Mouse (Mus musculus): Measurements from ENCODE around the gene Retn. TPM values are rescaled to one million over a fixed set of nuclear protein-coding genes. Genes with fewer than 3 reads are reported as not detected.

Retn gene
- polyA plus RNA-seq, 1 experiment: 591 TPM

- DNase-seq (ENCODE audit: low read depth): no peak
Measured at GRCm38 (mm10) chr8:3660889-3661288, 5.3 kb downstream of the Retn start.

- DNase-seq (ENCODE audit: low read depth): no peak
Measured at GRCm38 (mm10) chr8:3664405-3664804, 8.8 kb downstream of the Retn start.

DNA sequence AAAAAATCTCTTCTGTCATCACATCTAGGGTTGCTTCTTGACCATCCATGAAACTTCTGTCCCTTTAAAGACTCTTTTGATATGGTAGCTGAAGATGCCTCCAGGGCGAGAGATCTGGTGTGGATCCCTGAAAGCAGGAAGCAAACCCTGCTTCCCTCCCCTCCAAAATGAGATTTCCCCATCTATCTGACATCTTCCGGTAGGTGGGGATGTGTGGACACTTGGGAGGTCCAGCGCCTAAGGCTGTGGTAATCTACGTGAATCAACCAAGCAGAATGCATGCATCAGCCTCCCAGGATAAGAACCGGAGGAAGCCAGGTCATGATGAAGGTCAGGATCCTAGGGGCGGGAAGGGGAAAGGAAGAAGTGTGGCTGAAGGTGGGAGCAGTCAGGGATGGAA is 9.9 kb downstream of the Retn start, which contains the start of gene Mcemp1:
TSS of gene Mcemp1 (plus strand) at position 248 of the 400 bp plus-strand sequence.
- no peak for DNase-seq (ENCODE audit: low read depth)

DNA sequence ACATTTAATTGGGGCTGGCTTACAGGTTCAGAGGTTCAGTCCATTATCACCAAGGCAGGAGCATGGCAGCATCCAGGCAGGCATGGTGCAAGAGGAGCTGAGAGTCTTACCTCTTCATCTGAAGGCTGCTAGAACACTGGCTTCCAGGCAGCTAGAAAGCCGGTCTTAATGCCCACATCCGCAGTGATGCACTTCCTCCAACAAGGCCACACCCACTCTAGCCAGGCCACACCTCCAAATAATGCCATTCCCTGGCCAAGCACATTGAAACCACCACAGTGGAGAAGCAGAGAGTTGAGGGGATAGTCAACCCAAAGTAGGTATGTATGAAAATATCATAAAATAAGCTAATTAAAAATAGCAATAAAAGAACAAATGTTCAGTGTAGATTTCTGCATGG is 14.8 kb downstream of the Retn start:
- DNase-seq (ENCODE audit: low read depth): no peak

DNA sequence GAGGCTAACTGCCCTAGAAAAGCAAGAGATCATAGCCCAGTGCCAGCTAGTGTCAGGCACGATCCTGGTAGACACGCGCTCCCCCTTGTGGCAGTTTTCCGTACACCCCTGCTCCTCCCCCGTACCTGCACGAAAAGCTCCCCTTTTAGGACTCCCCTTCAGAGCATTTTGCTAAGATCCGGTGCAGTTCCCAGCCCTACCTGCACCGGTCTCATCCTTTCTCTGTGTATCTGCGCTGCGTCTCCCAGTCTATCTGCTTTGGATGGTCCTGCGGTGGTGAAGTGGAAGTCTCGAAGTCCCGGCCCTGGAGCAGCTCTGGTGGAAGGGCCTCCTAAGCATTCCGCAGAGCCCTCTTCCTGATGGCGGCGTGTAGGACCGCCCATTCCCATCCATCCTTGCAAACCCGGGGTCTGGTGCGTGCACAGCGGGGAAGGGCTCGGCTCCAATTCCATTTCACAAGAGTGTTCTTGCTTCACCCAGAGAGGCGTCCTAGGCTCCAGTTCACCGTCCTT is 16.5 kb downstream of the Retn start, which contains the start of gene Fcor:
TSS of gene Fcor (minus strand) at position 383 of the 512 bp plus-strand sequence.
- DNase-seq (ENCODE audit: low read depth): no peak

GRCm38 (mm10) chr8:3674671-3675070 is 19.1 kb downstream of the Retn start:
- DNase-seq (ENCODE audit: low read depth): no peak

- DNase-seq (ENCODE audit: low read depth): peak; percentile 23
Measured at GRCm38 (mm10) chr8:3676131-3676992, 20.8 kb downstream of the Retn start, which contains the start of gene Trappc5. Gene Trappc5 (plus strand): TSS chr8:3676299.

GRCm38 (mm10) chr8:3676993-3677579 is 21.5 kb downstream of the Retn start:
- DNase-seq (ENCODE audit: low read depth): no peak

GRCm38 (mm10) chr8:3678831-3679230 is 23.3 kb downstream of the Retn start:
- no peak for DNase-seq (ENCODE audit: low read depth)

DNA sequence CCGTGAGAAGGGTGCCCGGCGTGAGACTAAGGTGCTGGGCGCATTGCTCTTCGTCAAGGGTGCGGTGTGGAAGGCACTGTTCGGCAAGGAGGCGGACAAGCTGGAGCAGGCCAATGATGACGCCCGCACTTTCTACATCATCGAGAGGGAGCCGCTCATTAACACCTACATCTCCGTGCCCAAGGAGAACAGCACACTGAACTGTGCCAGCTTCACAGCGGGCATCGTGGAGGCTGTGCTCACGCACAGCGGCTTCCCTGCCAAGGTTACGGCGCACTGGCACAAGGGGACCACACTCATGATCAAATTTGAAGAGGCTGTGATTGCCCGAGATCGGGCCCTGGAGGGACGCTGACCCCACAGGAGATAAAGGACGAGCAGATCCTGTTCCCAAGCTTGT is 23.7 kb downstream of the Retn start:
- no peak for DNase-seq (ENCODE audit: low read depth)

DNA sequence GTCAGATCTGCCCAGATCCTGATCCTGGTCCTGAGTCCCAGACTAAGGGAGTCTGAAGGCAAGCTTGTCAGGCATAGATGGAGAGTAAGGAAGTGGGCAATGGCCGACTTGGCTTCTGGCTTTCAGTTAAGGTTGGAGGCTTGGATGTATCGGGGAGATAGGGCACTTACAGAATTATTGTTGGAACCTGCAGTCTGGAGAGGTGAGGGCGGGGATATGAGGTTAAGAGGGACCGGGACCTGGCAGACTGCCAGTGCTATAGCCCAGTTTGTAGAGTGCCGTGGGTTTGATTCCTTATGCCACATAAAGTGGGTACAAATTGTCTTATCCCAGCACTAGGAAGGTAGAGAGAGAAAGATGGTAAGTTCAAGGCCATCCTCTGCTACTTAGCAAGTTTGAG is 24.1 kb downstream of the Retn start:
- no peak for DNase-seq (ENCODE audit: low read depth)

- no peak for DNase-seq (ENCODE audit: low read depth)
Measured at GRCm38 (mm10) chr8:3682435-3682834, 26.9 kb downstream of the Retn start.

DNA sequence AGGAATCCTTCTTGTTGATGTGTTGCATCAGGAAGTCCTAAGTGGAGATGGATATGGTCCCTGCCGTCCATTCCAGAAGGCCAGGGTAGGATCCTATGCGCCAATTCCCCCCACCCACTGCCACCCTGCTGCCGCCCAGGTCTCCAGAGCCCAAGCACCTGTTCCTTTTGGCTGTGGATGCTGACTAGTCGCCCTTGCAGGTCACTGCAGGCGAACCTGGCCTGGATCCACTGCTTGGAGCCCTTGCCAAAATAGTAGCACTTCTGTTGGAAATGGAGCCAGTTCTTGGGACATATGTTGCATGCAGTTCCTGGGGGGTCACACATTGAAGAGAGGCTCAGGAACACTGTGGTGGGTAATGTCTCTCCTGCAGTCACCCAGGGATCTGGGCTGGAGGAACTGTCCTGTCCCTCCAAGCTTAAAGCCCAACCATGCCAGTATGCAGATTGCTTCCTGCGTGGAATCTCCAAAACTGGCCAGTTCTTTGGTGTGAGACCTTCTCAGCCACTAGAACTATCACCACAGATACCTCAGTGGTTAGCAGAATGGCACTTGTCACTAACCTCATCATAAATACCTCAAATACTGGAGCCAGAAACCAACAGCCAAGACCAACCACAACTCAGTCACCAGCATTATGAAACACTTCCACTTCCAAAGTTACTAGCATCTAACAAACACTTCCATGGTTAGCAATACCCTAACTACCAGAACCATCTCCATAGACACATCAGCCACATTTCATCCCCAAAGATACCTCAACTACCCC is 28.0 kb downstream of the Retn start:
- DNase-seq (ENCODE audit: low read depth): no peak

- no peak for DNase-seq (ENCODE audit: low read depth)
Measured at GRCm38 (mm10) chr8:3684530-3684929, 29.0 kb downstream of the Retn start.

GRCm38 (mm10) chr8:3685422-3685821 is 29.9 kb downstream of the Retn start:
- DNase-seq (ENCODE audit: low read depth): no peak

DNA sequence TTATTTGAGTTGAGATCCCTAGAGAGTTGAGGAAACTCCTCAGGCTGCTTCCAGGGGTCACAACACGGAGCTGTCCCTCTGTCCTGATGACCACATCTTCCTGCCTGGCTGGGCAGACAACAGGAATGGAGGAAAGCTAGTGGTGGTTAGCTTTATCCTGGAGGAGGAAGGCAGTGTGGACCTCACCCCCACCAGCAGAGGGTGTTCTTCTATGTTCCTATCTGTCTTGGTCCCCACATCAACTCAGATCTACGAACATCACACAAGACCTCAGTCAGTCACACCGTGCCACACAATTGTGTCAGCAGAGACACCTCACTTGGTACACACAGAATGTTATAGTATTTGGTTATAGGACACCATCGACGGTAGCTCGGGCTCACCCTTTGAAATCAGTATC is 32.0 kb downstream of the Retn start:
- no peak for DNase-seq (ENCODE audit: low read depth)

GRCm38 (mm10) chr8:3690774-3691173 is 35.2 kb downstream of the Retn start:
- no peak for DNase-seq (ENCODE audit: low read depth)

DNA sequence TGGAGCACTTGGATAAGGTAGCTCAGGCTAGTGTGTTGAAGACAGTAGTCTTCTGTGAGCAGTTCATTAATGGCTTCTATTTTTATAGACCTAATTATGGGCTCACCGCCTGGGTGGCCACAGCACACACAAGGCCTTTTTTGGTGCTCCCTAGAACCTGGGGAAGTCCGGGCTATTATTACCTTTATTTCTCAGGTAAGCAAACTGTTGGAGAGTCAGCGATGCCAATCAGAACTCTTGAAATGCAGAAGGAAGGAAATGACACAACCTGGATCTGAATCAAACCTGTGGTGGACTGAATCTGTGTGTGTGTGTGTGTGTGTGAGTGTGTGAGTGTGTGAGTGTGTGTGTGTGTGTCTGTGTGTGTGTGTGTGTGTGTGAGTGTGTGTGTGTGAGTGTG is 38.6 kb downstream of the Retn start, which contains the start of gene Fcer2a:
TSS of gene Fcer2a (minus strand) at position 55 of the 400 bp plus-strand sequence.
- DNase-seq (ENCODE audit: low read depth): no peak

- DNase-seq (ENCODE audit: low read depth): no peak
Measured at GRCm38 (mm10) chr8:3701491-3701890, 45.9 kb downstream of the Retn start.

GRCm38 (mm10) chr8:3705711-3706110 is 50.1 kb downstream of the Retn start:
- no peak for DNase-seq (ENCODE audit: low read depth)

GRCm38 (mm10) chr8:3707611-3708010 is 52.0 kb downstream of the Retn start:
- no peak for DNase-seq (ENCODE audit: low read depth)
